Mouse (Mus musculus): ENCODE measurements around the gene Hebp2. TPM values are rescaled to one million over a fixed set of nuclear protein-coding genes. Genes with fewer than 3 reads are reported as not detected.

Gene Hebp2
- polyA plus RNA-seq, 1 experiment from 2014 or later: 3.0 TPM

- ATAC-seq: no peak
- Histone ChIP-seq H3K9ac (no peak overlapping the region), H3K36me3 (no peaks in the 10 kb centered on the region), H3K27ac (no peak overlapping the region), H3K4me3 (no peak overlapping the region), H3K4me2 (no peak overlapping the region), H3K27me3 (replicated peaks) (no peaks in the 10 kb centered on the region), H3K4me1 (no peaks in the 10 kb centered on the region), H3K9me3 (replicated peaks) (no peaks in the 10 kb centered on the region)
- 42% methylated on average over 2 of the region's 2 CpGs for WGBS (ENCODE audit: insufficient replicate concordance)
These were observed 37.9 kb downstream of the Hebp2 start for GRCm38 (mm10) chr10:18507869-18508473.

GRCm38 (mm10) chr10:18506501-18506946 is 39.4 kb downstream of the Hebp2 start:
- Histone ChIP-seq H3K9me3 (replicated peaks) (no peaks in the 10 kb centered on the region), H3K27ac (no peak overlapping the region), H3K4me2 (no peak overlapping the region), H3K9ac (no peak overlapping the region), H3K27me3 (replicated peaks) (no peaks in the 10 kb centered on the region), H3K36me3 (no peaks in the 10 kb centered on the region), H3K4me3 (no peak overlapping the region), H3K4me1 (no peaks in the 10 kb centered on the region)
- 69% methylated on average over 6 of the region's 6 CpGs for WGBS (ENCODE audit: insufficient replicate concordance)
- no peak for ATAC-seq

- WGBS (ENCODE audit: insufficient replicate concordance): 73% methylated on average over 10 of the region's 10 CpGs
- Histone ChIP-seq H3K9me3 (replicated peaks) (no peaks in the 10 kb centered on the region), H3K36me3 (no peaks in the 10 kb centered on the region), H3K4me3 (no peak overlapping the region), H3K4me2 (no peak overlapping the region), H3K27me3 (replicated peaks) (no peaks in the 10 kb centered on the region), H3K27ac (no peak overlapping the region), H3K9ac (no peak overlapping the region), H3K4me1 (no peaks in the 10 kb centered on the region)
- no peak for ATAC-seq
These were observed 40.2 kb downstream of the Hebp2 start for GRCm38 (mm10) chr10:18505690-18506089.

- no peak overlapping the region for H3K9ac ChIP-seq
- H3K27me3 ChIP-seq (replicated peaks): no peaks in the 10 kb centered on the region
- no peaks in the 10 kb centered on the region for H3K36me3 ChIP-seq
- no peaks in the 10 kb centered on the region for H3K4me1 ChIP-seq
- no peak overlapping the region for H3K4me3 ChIP-seq
- H3K27ac ChIP-seq: no peak overlapping the region
- WGBS (ENCODE audit: insufficient replicate concordance): 72% methylated on average over 3 of the region's 3 CpGs
- no peak for ATAC-seq
- H3K4me2 ChIP-seq: no peak overlapping the region
- no peaks in the 10 kb centered on the region for H3K9me3 ChIP-seq (replicated peaks)
These were observed 43.9 kb downstream of the Hebp2 start for GRCm38 (mm10) chr10:18501997-18502396.

- no peak overlapping the region for H3K27ac ChIP-seq
- H3K36me3 ChIP-seq: no peaks in the 10 kb centered on the region
- H3K9ac ChIP-seq: no peak overlapping the region
- H3K9me3 ChIP-seq (replicated peaks): no peaks in the 10 kb centered on the region
- H3K4me2 ChIP-seq: no peak overlapping the region
- ATAC-seq: no peak
- H3K4me3 ChIP-seq: no peak overlapping the region
- WGBS (ENCODE audit: insufficient replicate concordance): 68% methylated on average over 7 of the region's 7 CpGs
- H3K4me1 ChIP-seq: no peaks in the 10 kb centered on the region
- H3K27me3 ChIP-seq (replicated peaks): no peaks in the 10 kb centered on the region
These were observed 48.8 kb downstream of the Hebp2 start for GRCm38 (mm10) chr10:18497066-18497465.

GRCm38 (mm10) chr10:18494249-18494648 is 51.6 kb downstream of the Hebp2 start:
- Histone ChIP-seq H3K4me1 (no peaks in the 10 kb centered on the region), H3K27ac (no peak overlapping the region), H3K27me3 (replicated peaks) (no peaks in the 10 kb centered on the region), H3K4me2 (no peak overlapping the region), H3K4me3 (no peak overlapping the region), H3K9ac (no peak overlapping the region), H3K36me3 (no peaks in the 10 kb centered on the region), H3K9me3 (replicated peaks) (no peaks in the 10 kb centered on the region)
- no peak for ATAC-seq
- 66% methylated on average over 7 of the region's 7 CpGs for WGBS (ENCODE audit: insufficient replicate concordance)

GRCm38 (mm10) chr10:18493010-18493894 is 52.6 kb downstream of the Hebp2 start:
- no peaks in the 10 kb centered on the region for H3K27me3 ChIP-seq (replicated peaks)
- 70% methylated on average over 11 of the region's 11 CpGs for WGBS (ENCODE audit: insufficient replicate concordance)
- no peak overlapping the region for H3K4me2 ChIP-seq
- H3K4me1 ChIP-seq: no peaks in the 10 kb centered on the region
- H3K4me3 ChIP-seq: no peak overlapping the region
- no peak overlapping the region for H3K27ac ChIP-seq
- H3K36me3 ChIP-seq: no peaks in the 10 kb centered on the region
- no peaks in the 10 kb centered on the region for H3K9me3 ChIP-seq (replicated peaks)
- H3K9ac ChIP-seq: no peak overlapping the region
- no peak for ATAC-seq

GRCm38 (mm10) chr10:18491952-18492351 is 53.9 kb downstream of the Hebp2 start:
- H3K27ac ChIP-seq: no peak overlapping the region
- no peaks in the 10 kb centered on the region for H3K36me3 ChIP-seq
- 18% methylated on average over 4 of the region's 4 CpGs for WGBS (ENCODE audit: insufficient replicate concordance)
- H3K9ac ChIP-seq: no peak overlapping the region
- no peaks in the 10 kb centered on the region for H3K9me3 ChIP-seq (replicated peaks)
- H3K4me2 ChIP-seq: no peak overlapping the region
- H3K4me3 ChIP-seq: no peak overlapping the region
- ATAC-seq: no peak
- H3K4me1 ChIP-seq: no peaks in the 10 kb centered on the region
- no peaks in the 10 kb centered on the region for H3K27me3 ChIP-seq (replicated peaks)

GRCm38 (mm10) chr10:18489936-18490335 is 55.9 kb downstream of the Hebp2 start:
- Histone ChIP-seq H3K4me1 (no peaks in the 10 kb centered on the region), H3K27me3 (replicated peaks) (no peaks in the 10 kb centered on the region), H3K4me2 (no peak overlapping the region), H3K36me3 (no peaks in the 10 kb centered on the region), H3K9me3 (replicated peaks) (no peaks in the 10 kb centered on the region), H3K4me3 (no peak overlapping the region), H3K9ac (no peak overlapping the region), H3K27ac (no peak overlapping the region)
- 54% methylated on average over 10 of the region's 10 CpGs for WGBS (ENCODE audit: insufficient replicate concordance)
- ATAC-seq: no peak

Other genes starting within 250 kb of the Hebp2 start
- 0.97 and 0.99 TPM in 2 replicates for gene Nhsl1, start 227.1 kb downstream of the Hebp2 start, polyA plus RNA-seq (2016; fragmentation: Nextera tagmentation; extraction: Ambion mirVana)
- 0.04 and 0.05 TPM in 2 replicates for gene Arfgef3, start 197.9 kb upstream of the Hebp2 start, polyA plus RNA-seq (2016; fragmentation: Nextera tagmentation; extraction: Ambion mirVana)
- gene Gm4922, start 240.7 kb upstream of the Hebp2 start, polyA plus RNA-seq (2016; fragmentation: Nextera tagmentation; extraction: Ambion mirVana): not detected in 2 replicates